ENCODE assay signal across 14 mouse cellular contexts in genomic region chr19:27226626-27227025, GRCm38 (mm10). TPM values are rescaled to one million over a fixed set of nuclear protein-coding genes. Genes with fewer than 3 reads are reported as not detected.
"Had no signal": no experiment of that assay in that cellular context is flagged by ENCODE, and none has a peak within 500 bp of the region (broad histone marks: within the 10 kb centered on the region; RNA-seq: fewer than 3 reads in every experiment).

No protein-coding gene starts in this region.

- H3K4me3 ChIP-seq: limb, embryonic 10.5 days; liver, embryonic 15.5 days; lung, embryonic 15.5 days; midbrain, embryonic 12.5 days; stomach, embryonic 15.5 days had no signal

- H3K36me3 ChIP-seq: limb, embryonic 10.5 days; liver, embryonic 15.5 days; lung, embryonic 15.5 days; stomach, embryonic 15.5 days had no signal

- ATAC-seq: intestine, embryonic 16.5 days; midbrain, embryonic 16.5 days had no signal

- H3K27me3 ChIP-seq: liver, embryonic 15.5 days; lung, embryonic 15.5 days; midbrain, embryonic 12.5 days; stomach, embryonic 15.5 days had no signal

- H3K4me1 ChIP-seq: limb, embryonic 10.5 days; liver, embryonic 15.5 days; lung, embryonic 15.5 days; midbrain, embryonic 12.5 days; stomach, embryonic 15.5 days had no signal

- H3K9me3 ChIP-seq: limb, embryonic 10.5 days; liver, embryonic 15.5 days; lung, embryonic 15.5 days; midbrain, embryonic 12.5 days; stomach, embryonic 15.5 days had no signal

- DNase-seq: kidney, adult 9 months; kidney, postnatal 10 days; right cerebral cortex, postnatal 14 days; thymus, adult 2 months; thymus, postnatal 25 days had no signal

- H3K4me2 ChIP-seq: liver, embryonic 11.5 days; liver, embryonic 15.5 days; lung, embryonic 15.5 days; midbrain, embryonic 12.5 days; stomach, embryonic 15.5 days had no signal

- H3K27ac ChIP-seq: limb, embryonic 10.5 days; liver, embryonic 15.5 days; lung, embryonic 15.5 days; midbrain, embryonic 12.5 days; stomach, embryonic 15.5 days had no signal

- H3K9ac ChIP-seq: liver, embryonic 15.5 days; lung, embryonic 15.5 days; midbrain, embryonic 12.5 days; stomach, embryonic 15.5 days had no signal

RNA-seq across cellular contexts. Expression of gene Vldlr, which starts 10.3 kb away (rescaled TPM):
- total RNA-seq: megakaryocyte-erythroid progenitor cell, adult 5-6 weeks had no signal
